Mouse (Mus musculus) embryonic fibroblast, embryonic 13.5 days (primary cell): ENCODE data around the gene Zfp746.

Source experiments
- CTCF ChIP-seq: IDR thresholded peaks from 2 replicates; pipeline ENCODE4 v1.5.1; 2011; ENCODE audit warnings: mild to moderate bottlenecking, control low read depth, low read length, moderate library complexity, borderline replicate concordance; ENCODE audit not compliant: insufficient read depth
- POLR2A ChIP-seq: IDR thresholded peaks from 2 replicates; pipeline ENCODE4 v1.6.1; 2011; ENCODE audit warnings: low read depth, mild to moderate bottlenecking, control low read depth, low read length, moderate library complexity

DNA sequence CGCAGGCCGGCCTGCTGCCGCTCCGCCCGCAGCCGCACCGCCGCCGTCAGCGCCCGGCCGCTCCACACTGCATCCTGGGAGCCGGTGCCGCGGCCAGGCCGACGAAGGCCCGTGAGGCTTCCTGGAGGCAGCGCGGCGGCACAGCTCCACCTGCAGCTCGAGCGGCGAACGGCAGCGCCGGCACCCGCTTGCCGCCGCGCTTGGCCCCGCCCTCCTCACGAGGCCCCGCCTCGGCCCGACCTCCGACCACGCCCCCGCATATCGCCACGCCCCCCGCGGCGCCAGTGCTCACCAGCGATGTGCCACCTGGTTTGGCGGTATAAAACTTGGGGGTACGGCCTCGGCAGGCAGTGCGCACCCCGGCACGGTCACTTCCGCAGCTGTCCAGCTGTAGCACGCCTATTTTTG, at the start of gene Zfp746:
- peak; percentile 61; the same call in 1 of the 2 replicates for TF ChIP-seq CTCF
- TF ChIP-seq POLR2A, result peak; percentile 79
